Mouse (Mus musculus): ENCODE results near the gene Vmn2r30. TPM values are rescaled to one million over a fixed set of nuclear protein-coding genes. Genes with fewer than 3 reads are reported as not detected.
"Not testable (repeated sequence)": the region's sequence is repeated elsewhere in the genome, so short reads cannot be mapped to it uniquely, and the experiment has no call there.

Gene Vmn2r30
- not detected in 2 replicates for polyA plus RNA-seq (2014; fragmentation: Nextera tagmentation; extraction: Ambion mirVana)

- H3K9me3 ChIP-seq (replicated peaks; ENCODE audit: control insufficient read depth, low read length); H3K27ac ChIP-seq (replicated peaks; ENCODE audit: low read depth, low read length); H3K4me1 ChIP-seq (ENCODE audit: control insufficient read depth, insufficient read depth, low read length); H3K36me3 ChIP-seq (replicated peaks; ENCODE audit: control insufficient read depth, insufficient read depth, low read depth, low read length); H3K4me2 ChIP-seq (ENCODE audit: low read depth, low read length); H3K4me3 ChIP-seq (ENCODE audit: low read depth, low read length); DNase-seq (ENCODE audit: low spot score); H3K9ac ChIP-seq (replicated peaks; ENCODE audit: low read length); H3K27me3 ChIP-seq (ENCODE audit: control insufficient read depth, insufficient read depth, low read length); ATAC-seq (replicated peaks; ENCODE audit: insufficient number of reproducible peaks, low FRiP score, low TSS enrichment, low read depth): not testable (repeated sequence)
- no CpG with 5 or more reads among the region's 1 CpGs for WGBS
Observed at GRCm38 (mm10) chr7:7337509-7337908, at the start of gene Vmn2r30. TSS of gene Vmn2r30 (minus strand) at chr7:7337609.

- not testable (repeated sequence) for H3K4me2 ChIP-seq (ENCODE audit: low read depth, low read length); H3K4me1 ChIP-seq (ENCODE audit: control insufficient read depth, insufficient read depth, low read length); H3K36me3 ChIP-seq (replicated peaks; ENCODE audit: control insufficient read depth, insufficient read depth, low read depth, low read length); H3K4me3 ChIP-seq (ENCODE audit: low read depth, low read length); H3K9ac ChIP-seq (replicated peaks; ENCODE audit: low read length); H3K9me3 ChIP-seq (replicated peaks; ENCODE audit: control insufficient read depth, low read length); H3K27ac ChIP-seq (replicated peaks; ENCODE audit: low read depth, low read length); H3K27me3 ChIP-seq (ENCODE audit: control insufficient read depth, insufficient read depth, low read length); DNase-seq (ENCODE audit: low spot score); ATAC-seq (replicated peaks; ENCODE audit: insufficient number of reproducible peaks, low FRiP score, low TSS enrichment, low read depth)
- WGBS, result 47% methylated on average over 12 of the region's 12 CpGs
Observed at GRCm38 (mm10) chr7:7374431-7374830, 37.0 kb upstream of the Vmn2r30 start, which contains the start of gene Gm45783. TSS of gene Gm45783 (minus strand) at chr7:7374573.

GRCm38 (mm10) chr7:7295595-7295994 is 41.8 kb downstream of the Vmn2r30 start:
- Histone ChIP-seq H3K4me2 (ENCODE audit: low read depth, low read length) (no peak overlapping the region), H3K27me3 (ENCODE audit: control insufficient read depth, insufficient read depth, low read length) (no peaks in the 10 kb centered on the region), H3K9ac (replicated peaks; ENCODE audit: low read length) (no peak overlapping the region), H3K9me3 (replicated peaks; ENCODE audit: control insufficient read depth, low read length) (no peaks in the 10 kb centered on the region), H3K4me3 (ENCODE audit: low read depth, low read length) (no peak overlapping the region), H3K4me1 (ENCODE audit: control insufficient read depth, insufficient read depth, low read length) (no peaks in the 10 kb centered on the region), H3K27ac (replicated peaks; ENCODE audit: low read depth, low read length) (no peak overlapping the region), H3K36me3 (replicated peaks; ENCODE audit: control insufficient read depth, insufficient read depth, low read depth, low read length) (no peaks in the 10 kb centered on the region; the same call in 1 of the 2 replicates)
- WGBS, result 89% methylated on average over 16 of the region's 16 CpGs
- ATAC-seq (replicated peaks; ENCODE audit: insufficient number of reproducible peaks, low FRiP score, low TSS enrichment, low read depth), result no peak
- peak; percentile 25 for DNase-seq (ENCODE audit: low spot score)

GRCm38 (mm10) chr7:7281383-7281782 is 56.0 kb downstream of the Vmn2r30 start:
- Histone ChIP-seq H3K9ac (replicated peaks; ENCODE audit: low read length) (no peak overlapping the region), H3K27me3 (ENCODE audit: control insufficient read depth, insufficient read depth, low read length) (no peaks in the 10 kb centered on the region), H3K9me3 (replicated peaks; ENCODE audit: control insufficient read depth, low read length) (peaks cover 4% of the 10 kb centered on the region), H3K4me1 (ENCODE audit: control insufficient read depth, insufficient read depth, low read length) (no peaks in the 10 kb centered on the region), H3K4me3 (ENCODE audit: low read depth, low read length) (no peak overlapping the region), H3K27ac (replicated peaks; ENCODE audit: low read depth, low read length) (no peak overlapping the region), H3K4me2 (ENCODE audit: low read depth, low read length) (no peak overlapping the region), H3K36me3 (replicated peaks; ENCODE audit: control insufficient read depth, insufficient read depth, low read depth, low read length) (no peaks in the 10 kb centered on the region; the same call in 1 of the 2 replicates)
- WGBS, result 74% methylated on average over 1 of the region's 1 CpGs
- ATAC-seq (replicated peaks; ENCODE audit: insufficient number of reproducible peaks, low FRiP score, low TSS enrichment, low read depth), result no peak
- DNase-seq (ENCODE audit: low spot score), result no peak

- peak within 1 kb of the TSS; percentile 25 for H3K4me3 ChIP-seq (ENCODE audit: low read depth, low read length)
- H3K9me3 ChIP-seq (replicated peaks; ENCODE audit: control insufficient read depth, low read length); H3K27me3 ChIP-seq (ENCODE audit: control insufficient read depth, insufficient read depth, low read length); H3K4me1 ChIP-seq (ENCODE audit: control insufficient read depth, insufficient read depth, low read length); H3K36me3 ChIP-seq (replicated peaks; ENCODE audit: control insufficient read depth, insufficient read depth, low read depth, low read length); H3K9ac ChIP-seq (replicated peaks; ENCODE audit: low read length): not testable (repeated sequence)
- peak within 1 kb of the TSS; percentile 52; the same call in 1 of the 2 replicates for H3K27ac ChIP-seq (replicated peaks; ENCODE audit: low read depth, low read length)
- WGBS, result 46% methylated on average over 45 of the region's 45 CpGs
- DNase-seq (ENCODE audit: low spot score), result peak; percentile 59
- peak; percentile 100 for ATAC-seq (replicated peaks; ENCODE audit: insufficient number of reproducible peaks, low FRiP score, low TSS enrichment, low read depth)
- peak within 1 kb of the TSS; percentile 26; the same call in 1 of the 2 replicates for H3K4me2 ChIP-seq (ENCODE audit: low read depth, low read length)
Observed at GRCm38 (mm10) chr7:7277966-7278567, 59.3 kb downstream of the Vmn2r30 start, which contains the start of gene Gm45844. TSS of gene Gm45844 (minus strand) at chr7:7278289.

GRCm38 (mm10) chr7:7277556-7277955 is 59.9 kb downstream of the Vmn2r30 start:
- H3K9ac ChIP-seq (replicated peaks; ENCODE audit: low read length), result not testable (repeated sequence)
- peak; percentile 82 for ATAC-seq (replicated peaks; ENCODE audit: insufficient number of reproducible peaks, low FRiP score, low TSS enrichment, low read depth)
- 54% methylated on average over 20 of the region's 24 CpGs for WGBS

More at GRCm38 (mm10) chr7:7277556-7277955, 59.9 kb downstream of the Vmn2r30 start:
- H3K36me3 ChIP-seq (replicated peaks; ENCODE audit: control insufficient read depth, insufficient read depth, low read depth, low read length); H3K27me3 ChIP-seq (ENCODE audit: control insufficient read depth, insufficient read depth, low read length); H3K4me2 ChIP-seq (ENCODE audit: low read depth, low read length); H3K9me3 ChIP-seq (replicated peaks; ENCODE audit: control insufficient read depth, low read length); H3K4me1 ChIP-seq (ENCODE audit: control insufficient read depth, insufficient read depth, low read length): not testable (repeated sequence)
- Histone ChIP-seq H3K27ac (replicated peaks; ENCODE audit: low read depth, low read length) (peak overlapping the region; percentile 52; the same call in 1 of the 2 replicates), H3K4me3 (ENCODE audit: low read depth, low read length) (peak overlapping the region; percentile 25)
- peak; percentile 38 for DNase-seq (ENCODE audit: low spot score)

Small RNAs within 50 kb of the gene (microRNA-seq; reads per million reads assigned to microRNA genes)
- not detected for gene Mir5620 (ENCODE audit: borderline number of aligned reads)

Other genes with a start within 250 kb of the Vmn2r30 start
- 16.3 and 17.5 TPM in 2 replicates for gene Zfp954, start 216.1 kb downstream of the Vmn2r30 start, polyA plus RNA-seq (2014; fragmentation: Nextera tagmentation; extraction: Ambion mirVana)
- 4.4 and 4.7 TPM in 2 replicates for gene Zfp773, start 200.9 kb downstream of the Vmn2r30 start, polyA plus RNA-seq (2014; fragmentation: Nextera tagmentation; extraction: Ambion mirVana)
- gene Zfp418, start 166.3 kb downstream of the Vmn2r30 start, polyA plus RNA-seq (2014; fragmentation: Nextera tagmentation; extraction: Ambion mirVana), result 3.0 and 4.5 TPM in 2 replicates
- gene Zfp772, start 127.6 kb downstream of the Vmn2r30 start, polyA plus RNA-seq (2014; fragmentation: Nextera tagmentation; extraction: Ambion mirVana), result 10.8 and 11.5 TPM in 2 replicates
- 0.27 and 0.45 TPM in 2 replicates for gene Vmn2r29, start 90.3 kb downstream of the Vmn2r30 start, polyA plus RNA-seq (2014; fragmentation: Nextera tagmentation; extraction: Ambion mirVana)
- 2.5 and 3.0 TPM in 2 replicates for gene Gm45844, start 59.3 kb downstream of the Vmn2r30 start, polyA plus RNA-seq (2014; fragmentation: Nextera tagmentation; extraction: Ambion mirVana)
- gene Clcn4, start 36.8 kb downstream of the Vmn2r30 start, polyA plus RNA-seq (2014; fragmentation: Nextera tagmentation; extraction: Ambion mirVana), result 36.5 and 41.4 TPM in 2 replicates
- gene Gm45783, start 37.0 kb upstream of the Vmn2r30 start, polyA plus RNA-seq (2014; fragmentation: Nextera tagmentation; extraction: Ambion mirVana), result not detected in 2 replicates
- gene Vmn2r31, start 62.1 kb upstream of the Vmn2r30 start, polyA plus RNA-seq (2014; fragmentation: Nextera tagmentation; extraction: Ambion mirVana), result not detected in 2 replicates
- gene Vmn2r32, start 142.4 kb upstream of the Vmn2r30 start, polyA plus RNA-seq (2014; fragmentation: Nextera tagmentation; extraction: Ambion mirVana), result not detected in 2 replicates
- not detected in 2 replicates for gene Vmn2r33, start 229.2 kb upstream of the Vmn2r30 start, polyA plus RNA-seq (2014; fragmentation: Nextera tagmentation; extraction: Ambion mirVana)